Mouse (Mus musculus) megakaryocyte progenitor cell, adult 5-6 weeks (primary cell): ENCODE results near the gene Abcg1. TPM values are rescaled to one million over a fixed set of nuclear protein-coding genes. Genes with fewer than 3 reads are reported as not detected.

Source experiments
- ATAC-seq: replicated peaks from 2 replicates; pipeline ENCODE4 v1.8.0; 2016; ENCODE audit warnings: mild to moderate bottlenecking, moderate TSS enrichment, inconsistent platforms; ENCODE audit not compliant: poor library complexity
- total RNA-seq, 2 experiments: library from RNA; stranded (forward) in 1 of 2; stranded (reverse) in 1 of 2; fragments of 157-497, 149-512 nt in 1 of 2; fragments of 200-1000 nt in 1 of 2; gene quantifications; 2 replicates each; pipeline versions ENCODE4 v1.2.3 to v1.2.4; 2015 to 2017

Abcg1 gene
- total RNA-seq, 2 experiments from 2014 or later, result 6.2 to 10.6 TPM

DNA sequence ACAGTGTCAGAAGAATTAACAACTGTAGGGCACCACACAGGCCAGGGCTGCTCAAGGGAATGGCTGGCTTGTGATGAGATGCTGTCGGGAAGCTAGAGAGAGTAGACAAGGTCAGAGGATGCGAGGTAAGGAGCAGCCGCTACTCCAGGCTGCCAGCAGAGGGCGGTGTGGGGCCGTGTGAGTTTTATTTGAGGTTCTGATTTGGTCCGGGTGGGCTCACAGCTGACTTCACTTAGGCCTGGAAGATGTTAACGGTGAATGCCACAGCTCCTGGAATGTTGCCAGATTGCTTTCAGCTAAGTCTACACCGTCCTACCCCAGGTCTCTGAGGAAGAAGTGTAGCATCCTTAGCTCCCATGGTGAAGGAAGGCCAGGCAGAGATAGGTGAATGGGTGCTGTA is 64.5 kb downstream of the Abcg1 start:
- 0 out of 2 replicates have a peak, but pooled peaks have one; percentile 60 for ATAC-seq

DNA sequence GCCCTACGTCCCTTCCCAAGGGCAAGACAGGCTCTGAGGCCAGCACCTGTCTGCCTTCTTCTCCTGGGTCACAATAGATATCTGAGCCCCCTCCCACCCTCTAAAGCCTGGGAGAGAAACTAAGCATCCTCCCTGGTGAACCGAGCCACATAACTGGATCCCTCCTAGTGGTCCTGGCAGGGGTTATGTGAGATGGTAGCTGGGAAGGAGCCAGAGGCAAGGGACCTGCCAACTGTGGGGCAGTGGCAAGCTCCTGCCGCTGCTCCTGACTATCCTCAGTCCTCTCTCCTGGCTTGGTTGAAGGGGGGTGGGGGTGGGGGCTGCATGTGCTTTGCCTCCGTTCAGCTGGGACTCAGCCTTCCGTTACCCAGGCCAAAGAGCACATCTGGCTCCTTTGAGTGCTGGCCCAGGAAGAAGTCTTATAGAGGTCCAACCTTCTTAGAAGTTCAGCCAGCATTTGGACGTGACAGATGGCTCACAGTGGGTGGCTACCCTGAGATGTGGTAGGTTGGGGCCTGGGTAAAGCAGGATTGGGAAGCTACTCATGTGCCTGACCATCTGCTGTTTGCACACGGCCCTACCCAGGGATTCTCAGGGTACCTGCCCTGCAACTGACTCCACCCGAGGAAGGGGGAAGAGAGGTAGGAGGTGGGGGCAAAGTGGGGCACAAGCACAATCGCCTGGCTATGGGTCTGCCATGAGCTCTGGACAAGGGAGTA is 68.2 kb downstream of the Abcg1 start:
- ATAC-seq, result no peak

DNA sequence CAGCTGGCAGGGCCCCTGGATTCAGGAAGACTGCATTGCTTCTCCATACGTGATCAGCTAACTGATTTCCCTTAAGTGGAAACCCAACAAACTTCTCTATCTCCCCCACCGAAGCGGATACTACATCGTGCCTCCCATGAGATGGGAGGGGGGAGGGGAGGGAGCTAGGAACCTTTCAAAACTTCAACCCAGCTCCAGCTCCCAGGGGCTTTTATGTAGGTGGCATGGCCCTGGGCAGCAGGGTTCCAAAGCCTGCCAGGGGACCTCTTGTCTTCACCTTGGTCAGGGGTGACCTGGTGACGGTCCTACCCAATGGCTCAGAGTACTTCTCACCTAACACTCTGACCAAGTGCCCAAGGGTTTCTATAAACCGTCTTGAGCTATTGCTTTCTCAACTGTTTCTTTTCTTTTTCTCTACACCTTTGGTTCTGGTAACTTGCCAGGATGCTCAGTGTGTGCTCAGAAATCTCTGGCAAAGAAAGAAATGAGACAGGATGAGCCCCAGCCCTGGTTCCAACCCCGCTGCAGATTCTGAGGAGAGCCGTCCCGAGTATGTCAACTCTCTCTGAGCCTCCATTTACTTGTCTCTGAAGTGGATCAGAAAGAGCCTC is 71.3 kb downstream of the Abcg1 start:
- no peak for ATAC-seq

DNA sequence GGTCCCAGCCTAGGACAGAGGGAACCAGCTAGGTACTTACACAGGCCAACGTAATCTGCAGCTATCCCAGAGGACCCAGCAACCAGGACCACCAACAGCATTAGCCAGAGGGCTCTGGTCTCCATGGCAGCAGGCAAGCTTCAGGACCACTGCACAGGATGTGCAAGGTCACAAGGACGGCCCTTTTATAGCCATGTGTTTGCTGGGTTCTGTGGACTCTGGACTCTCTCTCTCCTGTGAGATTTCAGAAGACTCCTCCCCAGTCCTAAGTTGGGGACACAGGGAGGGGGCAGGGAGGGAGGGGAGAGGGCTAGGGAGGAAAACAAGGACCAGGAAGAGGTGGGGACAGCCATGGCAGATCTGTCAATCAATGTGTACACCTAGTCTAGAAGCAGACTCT is 72.0 kb downstream of the Abcg1 start, which contains the start of gene Tff3:
Tff3 (minus strand) TSS at position 195 of the 400 bp plus-strand sequence.
- ATAC-seq, result no peak

DNA sequence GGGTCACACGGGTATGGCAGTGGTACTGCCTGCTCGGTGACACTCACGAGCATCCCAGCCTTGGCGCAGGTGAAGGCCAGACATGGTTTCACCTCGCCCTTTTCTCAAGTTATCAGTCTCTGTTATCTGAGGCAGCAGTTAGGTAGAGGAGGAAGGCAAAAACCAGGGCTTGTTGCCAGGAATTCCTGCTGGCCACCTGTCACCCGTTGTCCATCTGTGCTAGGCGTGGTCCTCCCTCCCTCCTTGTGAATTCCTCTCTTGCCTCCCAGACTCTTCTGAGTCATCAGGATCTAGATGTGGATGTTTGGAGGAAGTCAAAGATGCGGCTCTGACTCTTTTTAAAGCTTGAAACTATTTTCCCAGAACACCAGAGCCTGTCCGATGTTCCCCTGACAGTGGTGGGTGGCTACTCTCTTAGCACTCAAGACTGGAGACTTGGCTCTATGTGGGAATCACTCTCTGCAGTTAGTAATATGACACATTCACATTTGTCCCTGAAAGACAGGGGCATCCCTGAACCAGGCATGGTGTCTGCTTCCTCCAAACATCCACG is 73.9 kb downstream of the Abcg1 start:
- ATAC-seq, result no peak

DNA sequence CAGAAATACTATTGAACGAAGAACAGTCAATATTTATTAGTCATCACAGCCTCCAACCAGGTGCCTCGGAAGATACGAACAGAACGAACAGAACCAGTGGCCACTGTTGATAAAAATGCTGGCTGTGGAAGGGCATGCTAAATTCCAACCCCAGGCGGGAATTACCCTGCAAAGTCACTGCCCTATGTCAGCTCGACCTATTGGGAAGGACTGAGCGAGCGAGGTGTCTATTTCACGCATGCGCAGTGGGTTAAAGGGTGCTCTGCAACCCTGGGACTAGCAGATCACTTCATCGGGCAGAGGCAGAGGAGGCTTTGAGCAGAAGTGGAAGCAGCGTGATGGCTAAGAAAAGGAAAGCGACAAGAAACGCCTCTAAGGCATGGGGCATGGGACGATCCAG is 76.3 kb downstream of the Abcg1 start:
- no peak for ATAC-seq

DNA sequence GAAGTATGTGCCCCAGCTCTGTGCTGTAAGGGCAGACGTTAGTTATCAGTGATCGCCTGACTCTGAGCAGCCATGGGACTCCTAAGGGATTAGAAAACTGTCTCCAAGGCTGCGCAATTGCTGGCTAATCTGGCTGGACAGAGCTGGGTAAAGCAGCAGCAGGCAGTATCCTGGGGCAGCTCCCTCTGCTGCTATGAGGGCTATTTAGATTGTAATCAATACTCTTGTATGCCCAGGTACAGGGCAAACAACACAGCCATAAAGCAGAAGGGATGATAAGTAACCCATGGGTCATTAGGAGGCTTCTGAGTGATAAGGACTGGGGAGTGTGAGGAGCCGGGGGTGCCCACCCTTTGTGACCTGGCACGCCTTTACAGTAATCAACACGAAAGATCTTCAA is 77.4 kb downstream of the Abcg1 start:
- ATAC-seq, result no peak

DNA sequence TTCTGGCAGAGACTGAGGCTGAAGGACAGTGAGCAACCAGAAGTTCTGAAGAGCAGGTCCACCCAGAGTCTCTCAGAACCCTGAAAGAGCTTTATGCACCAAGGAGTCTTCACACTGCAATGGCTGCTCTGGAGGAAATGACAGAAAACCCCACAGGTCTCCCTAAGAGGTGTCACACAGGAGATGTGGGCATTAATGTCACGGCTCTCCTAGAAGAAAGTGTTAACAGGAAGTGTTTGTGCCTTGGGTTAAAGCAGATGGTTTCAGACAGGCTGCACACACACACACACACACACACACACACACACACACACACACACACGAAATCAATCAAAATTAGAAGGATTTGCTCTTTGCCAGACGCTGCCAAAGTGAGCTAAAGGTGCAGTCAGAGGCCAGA is 78.8 kb downstream of the Abcg1 start:
- ATAC-seq, result no peak

DNA sequence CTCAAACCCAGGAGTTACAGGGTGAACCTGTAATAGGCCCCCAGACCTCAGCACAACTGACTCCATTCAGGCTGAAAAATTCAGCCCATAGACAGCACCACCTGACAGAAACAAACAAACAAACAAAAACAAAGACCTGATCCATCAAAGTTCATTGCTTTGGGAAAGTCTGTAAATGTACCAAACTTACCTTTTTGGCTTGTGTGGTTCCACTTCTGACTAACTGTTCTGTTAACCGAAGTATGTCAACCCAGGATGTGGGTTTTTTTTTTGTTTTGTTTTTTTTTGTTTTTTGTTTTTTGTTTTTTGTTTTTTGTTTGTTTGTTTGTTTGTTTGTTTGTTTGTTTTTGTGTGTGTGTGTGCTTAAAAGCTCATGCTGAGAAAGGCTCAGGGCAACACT is 79.3 kb downstream of the Abcg1 start:
- no peak for ATAC-seq

DNA sequence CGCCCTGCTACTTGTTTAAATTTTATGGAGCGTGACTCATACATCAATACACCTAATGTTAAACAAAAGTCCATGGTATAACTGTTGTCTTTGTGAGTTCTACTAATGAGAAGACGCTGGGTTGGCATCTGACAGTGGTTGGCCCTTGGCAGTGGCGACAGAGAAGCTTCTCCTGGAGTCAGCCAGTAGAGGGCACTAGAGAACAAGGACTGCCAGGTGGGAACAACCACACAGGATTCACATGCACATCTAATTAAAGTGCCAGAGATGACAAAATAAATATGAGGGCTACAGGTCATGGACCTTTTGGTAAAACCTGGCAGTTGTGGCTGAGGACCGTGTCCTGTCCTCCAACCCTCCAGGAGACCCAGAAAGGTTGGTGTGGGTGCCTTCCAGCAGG is 80.9 kb downstream of the Abcg1 start:
- peak; percentile 91 for ATAC-seq

DNA sequence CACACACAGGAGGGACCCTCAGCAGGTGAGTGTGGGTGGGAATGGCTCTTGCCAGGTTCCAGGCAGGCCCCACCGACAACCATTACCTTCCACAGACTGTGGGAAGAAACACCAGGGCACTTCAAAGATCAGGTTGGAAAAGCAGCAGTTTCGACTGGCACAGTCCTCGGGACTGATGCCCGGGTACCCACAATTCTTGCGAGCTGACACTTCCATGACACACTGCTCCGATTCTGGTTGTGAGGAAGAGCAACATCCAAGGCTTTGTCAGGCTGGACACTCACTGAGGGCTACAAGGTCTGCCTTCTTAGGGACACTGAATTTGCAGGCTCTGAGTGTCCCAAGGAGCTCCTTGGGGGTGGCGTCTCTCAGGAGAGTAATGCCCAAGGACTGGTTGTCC is 84.6 kb downstream of the Abcg1 start:
- ATAC-seq, result no peak

DNA sequence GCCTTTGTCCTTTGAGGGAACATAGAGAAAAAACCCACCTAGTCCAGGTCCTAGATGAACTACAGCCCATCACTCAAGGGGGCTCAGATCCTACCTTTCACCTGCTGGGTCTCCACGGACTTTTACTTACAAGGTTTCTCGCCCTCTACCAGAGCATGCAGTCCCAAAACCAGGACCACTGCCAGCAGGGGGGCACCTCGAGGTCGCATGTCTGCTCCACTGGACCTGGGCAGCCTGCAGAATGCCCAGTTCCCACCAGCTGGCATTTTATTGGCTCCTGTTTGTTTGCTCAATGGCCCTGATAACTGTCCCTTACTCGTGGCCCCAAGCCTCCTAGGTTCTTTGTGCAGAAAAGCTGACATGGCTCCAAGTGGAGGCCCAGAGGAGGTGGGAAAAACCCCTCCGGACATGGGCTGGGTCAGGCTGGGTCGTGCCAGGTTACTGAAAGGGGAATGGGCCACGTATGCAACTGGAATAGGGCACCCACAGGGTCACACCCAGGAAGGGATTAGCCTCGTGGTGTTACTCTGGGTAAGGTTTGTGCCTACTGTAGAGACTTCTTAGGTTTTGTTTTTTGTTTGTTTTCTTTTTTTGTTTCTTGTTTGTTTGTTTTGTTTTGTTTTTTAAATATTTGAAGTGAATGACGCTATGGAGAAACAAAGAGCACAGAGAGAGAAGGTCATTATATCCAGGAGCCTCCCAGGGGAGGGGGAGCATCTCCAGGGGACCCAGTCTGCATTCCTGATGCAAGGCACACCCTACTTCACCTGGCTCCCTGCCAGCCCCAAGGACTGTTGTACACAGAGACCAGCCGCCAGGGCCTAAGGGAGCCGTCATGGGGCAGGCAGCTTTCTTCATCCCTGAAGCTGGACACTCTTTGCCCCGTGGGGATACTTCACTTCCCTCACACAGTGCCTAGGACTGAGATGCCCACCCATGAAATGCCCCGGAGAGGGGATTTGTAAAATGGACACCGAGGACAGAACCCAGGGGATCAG is 86.9 kb downstream of the Abcg1 start, which contains the start of gene Tff2:
Tff2 (minus strand) TSS at position 243 of the 998 bp plus-strand sequence.
- no peak for ATAC-seq

DNA sequence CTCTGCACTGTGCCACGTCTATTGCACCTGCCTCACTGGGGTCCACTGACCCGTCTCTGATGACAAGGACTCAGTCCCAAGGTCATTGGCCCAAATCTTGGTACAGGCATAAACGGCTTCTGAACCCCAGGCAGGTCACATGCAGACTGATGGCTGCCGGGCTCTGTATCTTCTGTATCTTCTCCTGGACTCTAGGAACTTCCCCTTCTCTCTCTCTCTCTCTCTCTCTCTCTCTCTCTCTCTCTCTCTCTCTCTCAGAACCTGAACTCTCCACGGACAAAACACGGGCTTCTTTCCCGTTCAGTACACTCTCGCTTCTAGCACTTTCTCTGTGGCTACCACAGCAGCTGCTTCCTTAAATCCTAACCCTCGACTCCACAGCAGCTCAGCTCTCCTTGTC is 88.5 kb downstream of the Abcg1 start:
- no peak for ATAC-seq

DNA sequence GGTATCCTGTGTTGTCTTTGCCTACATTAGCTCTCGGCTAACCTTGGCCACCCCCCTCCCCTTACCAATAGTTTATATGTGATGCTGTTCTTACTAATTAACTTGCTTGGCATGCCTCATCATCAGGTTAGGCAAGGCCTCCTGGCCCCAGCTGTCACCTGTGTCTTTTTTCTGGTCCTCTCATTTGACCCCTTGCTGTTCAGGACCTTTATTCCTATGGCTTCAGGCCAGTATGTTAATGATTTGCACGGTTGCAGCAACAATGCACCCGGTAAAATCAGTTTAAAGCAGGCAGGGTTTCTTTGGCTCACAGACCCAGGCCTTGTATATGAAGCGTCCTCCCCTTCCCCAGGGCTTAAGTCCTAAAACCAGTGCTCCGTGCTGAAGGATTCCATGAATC is 95.0 kb downstream of the Abcg1 start:
- ATAC-seq, result no peak

DNA sequence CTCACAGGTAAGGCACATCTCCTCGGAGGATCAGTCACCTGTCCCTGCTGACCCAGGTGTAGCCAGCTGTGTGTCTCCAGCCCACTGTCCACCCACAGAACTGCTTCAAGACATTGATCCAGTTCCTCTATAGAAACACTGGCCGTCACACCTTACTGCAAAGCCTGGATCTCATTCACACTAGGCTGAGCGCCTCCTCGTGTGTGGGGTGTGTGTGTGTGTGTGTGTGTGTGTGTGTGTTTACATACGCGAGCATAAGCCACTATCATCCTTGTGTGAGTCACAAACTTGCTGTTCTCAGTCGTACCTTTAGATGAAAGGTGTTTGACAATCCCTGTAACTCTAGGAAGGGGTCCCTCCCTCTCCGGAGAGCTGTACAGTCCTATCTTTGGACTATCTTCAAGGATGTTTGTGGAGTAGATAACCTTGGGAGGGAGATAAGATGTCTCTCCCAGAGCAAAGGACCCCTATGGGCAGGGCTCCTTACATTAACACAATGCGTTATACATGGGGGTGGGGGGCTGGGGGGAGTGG is 95.6 kb downstream of the Abcg1 start:
- no peak for ATAC-seq

DNA sequence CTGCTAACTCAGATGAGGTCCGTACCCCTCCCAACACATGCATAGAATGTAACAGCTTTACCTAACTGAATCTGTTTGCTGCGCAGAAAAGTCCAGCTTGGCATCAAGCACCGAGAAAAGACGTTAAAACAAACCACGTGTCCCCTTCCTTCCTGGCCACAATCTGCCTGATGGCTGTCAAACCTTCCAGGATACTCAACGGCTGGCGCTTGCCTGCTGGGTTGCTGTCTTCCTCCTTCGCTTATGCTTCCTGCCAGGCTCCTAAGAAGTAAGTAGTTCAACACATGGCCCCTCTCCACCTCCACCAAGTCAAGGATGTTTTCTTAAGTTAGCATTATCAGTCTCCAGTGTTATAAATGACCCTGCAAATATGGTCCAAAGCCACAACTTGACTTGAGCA is 96.3 kb downstream of the Abcg1 start:
- no peak for ATAC-seq

DNA sequence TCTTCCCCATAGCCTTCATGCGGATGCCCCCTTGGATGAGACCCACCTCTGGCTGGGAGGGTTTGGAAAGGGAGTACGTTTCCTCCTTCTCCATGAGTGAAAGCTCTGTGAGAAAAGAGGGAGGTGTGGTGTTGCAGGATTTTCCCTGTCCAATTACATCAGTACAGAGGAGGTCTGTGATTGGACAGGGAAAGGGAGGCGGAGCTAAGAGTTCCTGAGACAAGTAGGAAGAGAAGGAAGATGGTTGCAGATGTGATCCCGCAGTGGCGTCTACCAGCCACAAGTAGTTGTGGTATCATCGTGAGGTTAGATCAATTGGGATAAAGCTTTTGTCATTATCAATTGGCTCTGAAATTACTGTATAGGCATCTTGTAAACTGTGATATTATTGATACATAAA is 100.4 kb downstream of the Abcg1 start:
- ATAC-seq, result no peak

DNA sequence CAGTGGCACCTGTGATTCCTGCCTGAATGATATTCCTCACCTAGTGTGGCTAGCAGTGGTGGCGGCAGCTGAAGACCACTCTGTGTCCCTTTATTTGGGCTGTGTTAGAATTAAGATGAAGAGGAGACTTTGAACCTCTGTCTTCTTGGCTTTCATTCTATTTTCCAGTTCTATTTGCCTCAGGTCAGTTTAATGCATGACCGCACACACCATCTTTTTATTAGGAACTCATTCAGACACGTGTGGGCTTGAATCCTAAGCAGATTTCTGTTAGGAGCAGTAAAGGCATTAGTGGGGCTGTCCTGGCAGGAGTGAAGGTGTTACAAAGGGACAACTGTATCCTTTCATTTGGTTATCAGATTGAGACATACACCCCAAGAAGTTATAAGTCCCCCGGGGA is 102.8 kb downstream of the Abcg1 start:
- ATAC-seq, result no peak

DNA sequence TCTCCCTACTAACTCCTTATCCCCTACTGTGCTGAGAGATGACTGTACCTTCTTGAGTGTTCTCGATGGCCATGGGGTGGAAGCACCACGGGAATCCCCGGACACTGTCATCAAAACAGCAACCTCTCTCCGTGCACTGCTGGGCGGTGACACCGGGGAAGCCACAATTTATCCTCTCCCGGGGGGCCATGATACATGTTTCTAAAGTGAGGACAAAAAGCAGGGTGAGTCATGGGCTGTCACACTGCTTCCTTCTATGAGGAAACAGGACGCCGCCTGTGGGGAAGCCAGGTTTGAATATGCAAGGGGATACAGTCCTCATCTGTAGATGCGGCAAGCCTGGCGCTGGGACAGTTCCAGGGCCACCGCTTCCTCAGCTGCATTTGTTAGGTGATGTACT is 105.1 kb downstream of the Abcg1 start:
- ATAC-seq, result 0 out of 2 replicates have a peak, but pooled peaks have one; percentile 17

DNA sequence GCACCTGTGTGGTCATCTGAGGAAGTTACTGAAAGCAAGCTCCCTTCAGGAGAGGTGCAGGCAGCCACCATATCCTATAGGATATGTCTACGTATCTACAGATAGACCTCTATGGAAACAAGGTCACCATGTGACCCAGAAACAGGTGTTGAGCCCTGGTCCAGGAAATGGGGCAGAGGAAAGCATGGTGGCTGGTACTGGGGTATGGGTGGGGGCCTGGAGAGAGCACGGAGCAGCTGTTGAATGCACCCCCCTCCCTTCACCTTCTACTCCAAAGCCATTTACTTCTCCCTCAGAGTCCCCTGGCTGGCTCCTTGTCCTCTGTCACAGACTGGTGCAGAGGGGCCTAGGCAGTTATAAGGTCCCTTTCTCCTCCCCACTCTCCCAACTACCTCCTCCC is 106.3 kb downstream of the Abcg1 start:
- no peak for ATAC-seq

DNA sequence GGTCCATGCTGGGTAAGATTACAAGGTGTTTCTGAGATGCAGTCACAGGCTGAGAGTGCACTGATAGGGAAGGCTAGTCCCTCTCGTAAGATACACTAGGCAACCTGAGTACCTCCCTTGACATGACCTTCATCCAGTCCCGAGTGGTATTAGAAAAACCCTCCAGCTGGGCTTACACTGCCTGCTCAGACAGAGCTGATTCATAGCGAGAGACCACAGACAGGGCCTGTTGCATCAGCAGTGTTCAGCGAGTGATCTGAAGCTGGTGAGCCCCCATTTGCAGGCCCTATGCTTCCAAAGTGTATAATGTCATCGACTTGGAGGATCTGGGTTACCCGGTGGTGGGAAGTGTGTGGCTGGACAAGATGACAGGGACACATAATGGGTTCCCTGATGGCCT is 107.7 kb downstream of the Abcg1 start, which contains the start of gene Tff1:
Tff1 (minus strand) TSS at position 151 of the 400 bp plus-strand sequence.
- ATAC-seq, result no peak
